Mouse (Mus musculus): ENCODE measurements at regions not wholly inside any gene's neighbourhood (a gene's known extent, or its start where the extent isn't known, plus 50 kb on each side); places are given as distances from the start of the nearest gene placed in this dataset.
A peak's percentile ranks its signal among the peaks of the same experiment; 100 is the strongest.

GRCm38 (mm10) chr13:99608591-99608990 lies 92.3 kb upstream of the Map1b start:
- H3K36me3 ChIP-seq (replicated peaks; ENCODE audit: insufficient read depth, low read length): no peaks in the 10 kb centered on the region
- 24% methylated on average over 5 of the region's 5 CpGs for WGBS (ENCODE audit: insufficient replicate concordance)
- no peak overlapping the region for H3K4me2 ChIP-seq (ENCODE audit: low read depth, low read length)
- no peak overlapping the region for H3K9ac ChIP-seq (replicated peaks)
- H3K4me3 ChIP-seq (ENCODE audit: low read depth, low read length): no peak overlapping the region
- no peak for ATAC-seq
- H3K27ac ChIP-seq (ENCODE audit: low read depth): no peak overlapping the region
- no peak for DNase-seq
- TF ChIP-seq CTCF (IDR thresholded peaks at IDR 0.05; ENCODE audit: low read depth) (no peak), EP300 (IDR thresholded peaks at IDR 0.05; ENCODE audit: low read depth) (no peak)
- H3K27me3 ChIP-seq (ENCODE audit: insufficient read depth, low read length): no peaks in the 10 kb centered on the region
- H3K4me1 ChIP-seq (ENCODE audit: insufficient read depth): no peaks in the 10 kb centered on the region
- no peaks in the 10 kb centered on the region for H3K9me3 ChIP-seq (ENCODE audit: low read length)

GRCm38 (mm10) chr13:99607208-99607607 lies 90.9 kb upstream of the Map1b start:
- H3K27me3 ChIP-seq (ENCODE audit: insufficient read depth, low read length): no peaks in the 10 kb centered on the region
- DNase-seq (no peak), ATAC-seq (no peak)
- H3K4me1 ChIP-seq (ENCODE audit: insufficient read depth): no peaks in the 10 kb centered on the region
- no peak overlapping the region for H3K4me2 ChIP-seq (ENCODE audit: low read depth, low read length)
- H3K9ac ChIP-seq (replicated peaks): no peak overlapping the region
- H3K27ac ChIP-seq (ENCODE audit: low read depth): no peak overlapping the region
- H3K4me3 ChIP-seq (ENCODE audit: low read depth, low read length): no peak overlapping the region
- H3K36me3 ChIP-seq (replicated peaks; ENCODE audit: insufficient read depth, low read length): no peaks in the 10 kb centered on the region
- 75% methylated on average over 6 of the region's 6 CpGs for WGBS (ENCODE audit: insufficient replicate concordance)
- H3K9me3 ChIP-seq (ENCODE audit: low read length): no peaks in the 10 kb centered on the region
- no peak for TF ChIP-seq CTCF (IDR thresholded peaks at IDR 0.05; ENCODE audit: low read depth)
- no peak for TF ChIP-seq EP300 (IDR thresholded peaks at IDR 0.05; ENCODE audit: low read depth)

- 47% methylated on average over 1 of the region's 1 CpGs for WGBS (ENCODE audit: insufficient replicate concordance)
- no peak for TF ChIP-seq EP300 (IDR thresholded peaks at IDR 0.05; ENCODE audit: low read depth)
- TF ChIP-seq CTCF (IDR thresholded peaks at IDR 0.05; ENCODE audit: low read depth): peak; percentile 47
- Histone ChIP-seq H3K9ac (replicated peaks) (no peak overlapping the region), H3K4me3 (ENCODE audit: low read depth, low read length) (no peak overlapping the region), H3K27me3 (ENCODE audit: insufficient read depth, low read length) (no peaks in the 10 kb centered on the region), H3K4me1 (ENCODE audit: insufficient read depth) (no peaks in the 10 kb centered on the region), H3K27ac (ENCODE audit: low read depth) (no peak overlapping the region), H3K9me3 (ENCODE audit: low read length) (no peaks in the 10 kb centered on the region), H3K4me2 (ENCODE audit: low read depth, low read length) (no peak overlapping the region), H3K36me3 (replicated peaks; ENCODE audit: insufficient read depth, low read length) (no peaks in the 10 kb centered on the region)
- no peak for DNase-seq
- no peak for ATAC-seq
Measured at GRCm38 (mm10) chr13:99606606-99606990, 90.3 kb upstream of the Map1b start.

GRCm38 (mm10) chr13:99605866-99606605 lies 89.7 kb upstream of the Map1b start:
- no peak for ATAC-seq
- Histone ChIP-seq H3K9me3 (ENCODE audit: low read length) (no peaks in the 10 kb centered on the region), H3K4me3 (ENCODE audit: low read depth, low read length) (no peak overlapping the region), H3K9ac (replicated peaks) (no peak overlapping the region), H3K36me3 (replicated peaks; ENCODE audit: insufficient read depth, low read length) (no peaks in the 10 kb centered on the region), H3K27me3 (ENCODE audit: insufficient read depth, low read length) (no peaks in the 10 kb centered on the region), H3K27ac (ENCODE audit: low read depth) (no peak overlapping the region), H3K4me2 (ENCODE audit: low read depth, low read length) (no peak overlapping the region), H3K4me1 (ENCODE audit: insufficient read depth) (no peaks in the 10 kb centered on the region)
- TF ChIP-seq CTCF (IDR thresholded peaks at IDR 0.05; ENCODE audit: low read depth): no peak
- no peak for TF ChIP-seq EP300 (IDR thresholded peaks at IDR 0.05; ENCODE audit: low read depth)
- no peak for DNase-seq
- WGBS (ENCODE audit: insufficient replicate concordance): 39% methylated on average over 2 of the region's 2 CpGs

DNA sequence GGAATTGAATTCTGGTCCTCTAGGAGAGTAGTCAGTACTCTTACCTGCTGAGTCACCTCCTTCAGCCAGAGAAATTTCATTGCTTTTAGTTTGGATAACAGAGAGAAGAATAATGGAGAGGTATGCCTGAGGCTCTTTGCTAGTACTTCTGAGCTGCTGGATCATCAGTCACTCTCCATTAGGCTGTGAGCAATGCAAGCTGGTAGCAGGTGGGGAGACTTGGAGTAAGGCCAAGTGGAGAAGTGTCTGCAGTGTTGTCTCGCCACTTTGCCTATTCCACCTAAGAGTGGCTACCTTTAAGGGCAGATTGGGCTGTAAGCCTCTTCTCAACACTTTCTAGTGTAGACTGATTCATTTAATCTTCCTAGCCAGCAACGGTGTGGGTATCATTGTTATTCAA lies 81.6 kb upstream of the Map1b start:
- no peak for DNase-seq
- no peaks in the 10 kb centered on the region for H3K36me3 ChIP-seq (replicated peaks; ENCODE audit: insufficient read depth, low read length)
- ATAC-seq: no peak
- H3K4me2 ChIP-seq (ENCODE audit: low read depth, low read length): no peak overlapping the region
- TF ChIP-seq CTCF (IDR thresholded peaks at IDR 0.05; ENCODE audit: low read depth) (no peak), EP300 (IDR thresholded peaks at IDR 0.05; ENCODE audit: low read depth) (no peak)
- H3K4me1 ChIP-seq (ENCODE audit: insufficient read depth): no peaks in the 10 kb centered on the region
- no peaks in the 10 kb centered on the region for H3K27me3 ChIP-seq (ENCODE audit: insufficient read depth, low read length)
- H3K9ac ChIP-seq (replicated peaks): no peak overlapping the region
- no peak overlapping the region for H3K4me3 ChIP-seq (ENCODE audit: low read depth, low read length)
- 73% methylated on average over 2 of the region's 2 CpGs for WGBS (ENCODE audit: insufficient replicate concordance)
- no peak overlapping the region for H3K27ac ChIP-seq (ENCODE audit: low read depth)
- H3K9me3 ChIP-seq (ENCODE audit: low read length): no peaks in the 10 kb centered on the region

GRCm38 (mm10) chr13:99593846-99594813 lies 77.8 kb upstream of the Map1b start:
- Histone ChIP-seq H3K9me3 (ENCODE audit: low read length) (no peaks in the 10 kb centered on the region), H3K27ac (ENCODE audit: low read depth) (no peak overlapping the region)
- 55% methylated on average over 17 of the region's 17 CpGs for WGBS (ENCODE audit: insufficient replicate concordance)

More at GRCm38 (mm10) chr13:99593846-99594813, 77.8 kb upstream of the Map1b start:
- no peak for TF ChIP-seq CTCF (IDR thresholded peaks at IDR 0.05; ENCODE audit: low read depth)
- no peak for ATAC-seq
- H3K27me3 ChIP-seq (ENCODE audit: insufficient read depth, low read length): no peaks in the 10 kb centered on the region
- no peak for DNase-seq
- H3K4me3 ChIP-seq (ENCODE audit: low read depth, low read length): no peak overlapping the region
- H3K36me3 ChIP-seq (replicated peaks; ENCODE audit: insufficient read depth, low read length): no peaks in the 10 kb centered on the region
- no peak overlapping the region for H3K9ac ChIP-seq (replicated peaks)
- no peak overlapping the region for H3K4me2 ChIP-seq (ENCODE audit: low read depth, low read length)
- H3K4me1 ChIP-seq (ENCODE audit: insufficient read depth): no peaks in the 10 kb centered on the region

All from liver, postnatal 0 days (tissue).